Comparison of ENCODE assay signal across 11 mouse cellular contexts in the genomic region with DNA sequence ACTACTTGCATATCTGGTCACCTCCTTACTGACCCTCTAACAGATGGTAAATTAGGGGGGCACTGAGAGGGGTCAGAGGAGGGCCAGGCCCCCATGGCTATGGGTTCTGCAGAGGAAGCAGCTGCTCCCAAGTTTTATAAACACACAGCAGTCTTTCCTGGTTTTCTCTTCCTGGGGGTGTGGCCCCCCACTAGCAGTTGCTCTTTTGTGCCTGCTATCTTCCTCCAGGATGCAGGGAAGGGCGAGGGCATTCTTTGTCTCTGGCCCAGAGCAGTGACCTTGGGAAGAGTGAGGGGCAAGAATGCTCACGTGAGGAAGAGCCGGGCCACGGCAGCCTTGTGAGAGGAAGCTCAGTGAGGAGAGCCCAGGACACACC.
A peak's percentile ranks its signal among the peaks of the same experiment; 100 is the strongest.
DNase-seq lines count a peak whose midpoint lies in the region; ATAC-seq lines count a peak whose summit lies in the region.
"Had no signal": no experiment of that assay in that cellular context is flagged by ENCODE, and none has a peak within 500 bp of the region (broad histone marks: within the 10 kb centered on the region; RNA-seq: fewer than 3 reads in every experiment).

No protein-coding gene starts in this region.

- no peaks in the 10 kb centered on the region for H3K27me3 ChIP-seq in forebrain, embryonic 10.5 days (ENCODE audit: poor library complexity, severe bottlenecking)
- H3K27me3 ChIP-seq in forebrain, embryonic 11.5 days (ENCODE audit: control insufficient read depth, insufficient read depth, low read length), result no peaks in the 10 kb centered on the region
- no peaks in the 10 kb centered on the region for H3K27me3 ChIP-seq in heart, embryonic 14.5 days (ENCODE audit: control insufficient read depth, insufficient read depth, low read length)
- no peaks in the 10 kb centered on the region for H3K27me3 ChIP-seq in midbrain, embryonic 11.5 days (ENCODE audit: control insufficient read depth, insufficient read depth, low read length)

- H3K4me3 ChIP-seq in forebrain, embryonic 10.5 days, result no peak overlapping the region
- no peak overlapping the region for H3K4me3 ChIP-seq in forebrain, embryonic 11.5 days (ENCODE audit: low read depth, low read length)
- H3K4me3 ChIP-seq in heart, embryonic 14.5 days (ENCODE audit: control insufficient read depth in 1 of 2, insufficient read depth in 1 of 2, low read depth in 1 of 2, low read length in 2 of 2), result no peak overlapping the region
- H3K4me3 ChIP-seq in midbrain, embryonic 11.5 days (ENCODE audit: low read depth, low read length), result no peak overlapping the region

- H3K27ac ChIP-seq in forebrain, embryonic 10.5 days, result peak overlapping the region; percentile 44; the same call in 1 of the 2 replicates
- H3K27ac ChIP-seq in forebrain, embryonic 11.5 days (ENCODE audit: low read depth, low read length), result no peak overlapping the region
- H3K27ac ChIP-seq in heart, embryonic 14.5 days (replicated peaks in 1 of 2; ENCODE audit: control insufficient read depth in 1 of 2, insufficient read depth in 1 of 2, low read depth in 2 of 2, low read length in 2 of 2), result no peak overlapping the region
- no peak overlapping the region for H3K27ac ChIP-seq in midbrain, embryonic 11.5 days (ENCODE audit: low read depth, low read length)
- H3K27ac ChIP-seq: hindbrain, embryonic 14.5 days had no signal

- no peak for DNase-seq in forebrain, embryonic 10.5 days (ENCODE audit: extremely low spot score, low spot score)
- DNase-seq in forebrain, embryonic 11.5 days (ENCODE audit: low spot score), result no peak
- peak; percentile 61 for DNase-seq in WW6 (ENCODE audit: low read depth, low spot score)
- peak; percentile 39 to 61 for DNase-seq in kidney, postnatal 4 days
- DNase-seq in thymus, postnatal 14 days, result no peak
- no peak for DNase-seq in frontal cortex, postnatal 36 days (ENCODE audit: low spot score in 2 of 2)
- DNase-seq in midbrain, embryonic 11.5 days (ENCODE audit: low spot score, missing footprints), result no peak
- DNase-seq: cerebellum, adult 9-10 months; retina, postnatal 1 day had no signal

- 55% methylated on average over 4 of the region's 4 CpGs for WGBS in forebrain, embryonic 10.5 days
- 61% methylated on average over 4 of the region's 4 CpGs for WGBS in forebrain, embryonic 11.5 days
- 12% methylated on average over 4 of the region's 4 CpGs for WGBS in heart, embryonic 14.5 days
- WGBS in midbrain, embryonic 11.5 days, result 58% methylated on average over 4 of the region's 4 CpGs

- H3K4me2 ChIP-seq in forebrain, embryonic 11.5 days (ENCODE audit: low read depth, low read length, severe bottlenecking), result no peak overlapping the region
- no peak overlapping the region for H3K4me2 ChIP-seq in heart, embryonic 14.5 days (ENCODE audit: low read length)
- H3K4me2 ChIP-seq in midbrain, embryonic 11.5 days, result no peak overlapping the region
- H3K4me2 ChIP-seq: hindbrain, embryonic 14.5 days had no signal

- H3K36me3 ChIP-seq in forebrain, embryonic 10.5 days (replicated peaks), result peaks cover 100% of the 10 kb centered on the region
- peaks cover 19% of the 10 kb centered on the region; the same call in 1 of the 2 replicates for H3K36me3 ChIP-seq in forebrain, embryonic 11.5 days (ENCODE audit: control insufficient read depth, insufficient read depth, low read length)
- peaks cover 32% of the 10 kb centered on the region for H3K36me3 ChIP-seq in heart, embryonic 14.5 days (ENCODE audit: control insufficient read depth, insufficient read depth, low read length)
- peaks cover 11% of the 10 kb centered on the region for H3K36me3 ChIP-seq in midbrain, embryonic 11.5 days (ENCODE audit: control insufficient read depth, insufficient read depth, low read length)

- no peak overlapping the region for H3K9ac ChIP-seq in forebrain, embryonic 11.5 days (ENCODE audit: low read length)
- no peak overlapping the region for H3K9ac ChIP-seq in heart, embryonic 14.5 days (ENCODE audit: low read length)
- no peak overlapping the region for H3K9ac ChIP-seq in midbrain, embryonic 11.5 days (ENCODE audit: low read length)
- H3K9ac ChIP-seq: hindbrain, embryonic 14.5 days had no signal

- H3K4me1 ChIP-seq in forebrain, embryonic 10.5 days, result peaks cover 25% of the 10 kb centered on the region
- H3K4me1 ChIP-seq in forebrain, embryonic 11.5 days (replicated peaks; ENCODE audit: control insufficient read depth, insufficient read depth, low read length), result no peaks in the 10 kb centered on the region
- H3K4me1 ChIP-seq in heart, embryonic 14.5 days (ENCODE audit: control insufficient read depth in 2 of 2, insufficient read depth in 2 of 2, low read length in 2 of 2), result peaks cover 9% of the 10 kb centered on the region in 2 experiments
- no peaks in the 10 kb centered on the region for H3K4me1 ChIP-seq in midbrain, embryonic 11.5 days (ENCODE audit: control insufficient read depth, insufficient read depth, low read length)

- no peaks in the 10 kb centered on the region for H3K9me3 ChIP-seq in forebrain, embryonic 10.5 days
- H3K9me3 ChIP-seq in forebrain, embryonic 11.5 days (ENCODE audit: control insufficient read depth, low read length), result no peaks in the 10 kb centered on the region
- no peaks in the 10 kb centered on the region for H3K9me3 ChIP-seq in heart, embryonic 14.5 days (ENCODE audit: control insufficient read depth, low read length)
- H3K9me3 ChIP-seq in midbrain, embryonic 11.5 days (ENCODE audit: control insufficient read depth, low read length), result no peaks in the 10 kb centered on the region; the same call in 1 of the 2 replicates

- ATAC-seq in forebrain, embryonic 11.5 days (replicated peaks; ENCODE audit: low FRiP score), result no peak
- ATAC-seq in heart, embryonic 14.5 days (ENCODE audit: insufficient number of reproducible peaks, insufficient read depth, low FRiP score, low read depth), result 0 out of 2 replicates have a peak, but pooled peaks have one; percentile 15
- ATAC-seq in midbrain, embryonic 11.5 days (ENCODE audit: low FRiP score), result no peak

Comparison
In these comparisons a context has a peak if more than half of its experiments do, and no peak if none do; other contexts are left out.
1. DNase-seq: peak in WW6 (single experiment) and kidney, postnatal 4 days (2 of 2); none in forebrain, embryonic 10.5 days (single experiment), forebrain, embryonic 11.5 days (single experiment), thymus, postnatal 14 days (single experiment), frontal cortex, postnatal 36 days (0 of 2) and midbrain, embryonic 11.5 days (single experiment).